Mouse (Mus musculus) splenic B cell, adult 2 months (primary cell): ENCODE data around the gene Ctf2.
A peak's percentile ranks its signal among the peaks of the same experiment; 100 is the strongest.

Experiments
- DNase-seq: peaks from one replicate; pipeline ENCODE4 v3.0.0-alpha.2; 2011; ENCODE audit warnings: low read depth, low spot score
- H3K27me3 ChIP-seq: 2 replicates; pipeline ENCODE4 v1.6.1; 2012; ENCODE audit warnings: mild to moderate bottlenecking, low read length, moderate library complexity, mixed read lengths; ENCODE audit not compliant: control insufficient read depth, poor library complexity, insufficient read depth, severe bottlenecking
- H3K36me3 ChIP-seq: 2 replicates; pipeline ENCODE4 v1.6.1; 2012; ENCODE audit warnings: mild to moderate bottlenecking, low read length, moderate library complexity, mixed read lengths; ENCODE audit not compliant: control insufficient read depth, poor library complexity, insufficient read depth, severe bottlenecking

The Ctf2 gene

GRCm38 (mm10) chr7:127693290-127693689 is 38.7 kb downstream of the Ctf2 start:
- Histone ChIP-seq H3K36me3 (no peaks in the 10 kb centered on the region), H3K27me3 (no peaks in the 10 kb centered on the region)
- no peak for DNase-seq

GRCm38 (mm10) chr7:127691221-127691989 is 40.6 kb downstream of the Ctf2 start:
- Histone ChIP-seq H3K27me3 (no peaks in the 10 kb centered on the region), H3K36me3 (no peaks in the 10 kb centered on the region)
- DNase-seq = no peak

GRCm38 (mm10) chr7:127689626-127690280 is 42.2 kb downstream of the Ctf2 start:
- DNase-seq = no peak
- H3K27me3 ChIP-seq = no peaks in the 10 kb centered on the region
- H3K36me3 ChIP-seq = no peaks in the 10 kb centered on the region

- no peaks in the 10 kb centered on the region for H3K27me3 ChIP-seq
- no peak for DNase-seq
- H3K36me3 ChIP-seq = no peaks in the 10 kb centered on the region
Observed at GRCm38 (mm10) chr7:127688935-127689334, 43.0 kb downstream of the Ctf2 start.

GRCm38 (mm10) chr7:127686740-127687449 is 45.1 kb downstream of the Ctf2 start:
- Histone ChIP-seq H3K27me3 (no peaks in the 10 kb centered on the region), H3K36me3 (no peaks in the 10 kb centered on the region)
- DNase-seq = no peak

- Histone ChIP-seq H3K36me3 (no peaks in the 10 kb centered on the region), H3K27me3 (no peaks in the 10 kb centered on the region)
- DNase-seq = no peak
Observed at GRCm38 (mm10) chr7:127685304-127686018, 46.5 kb downstream of the Ctf2 start.

- Histone ChIP-seq H3K36me3 (no peaks in the 10 kb centered on the region), H3K27me3 (no peaks in the 10 kb centered on the region)
- DNase-seq = no peak
Observed at GRCm38 (mm10) chr7:127681888-127682553, 49.9 kb downstream of the Ctf2 start.

- Histone ChIP-seq H3K27me3 (no peaks in the 10 kb centered on the region), H3K36me3 (no peaks in the 10 kb centered on the region)
- DNase-seq = no peak
Observed at GRCm38 (mm10) chr7:127680541-127680940, 51.4 kb downstream of the Ctf2 start.

- Histone ChIP-seq H3K27me3 (no peaks in the 10 kb centered on the region), H3K36me3 (no peaks in the 10 kb centered on the region)
- no peak for DNase-seq
Observed at GRCm38 (mm10) chr7:127678811-127679210, 53.2 kb downstream of the Ctf2 start.

- DNase-seq = no peak
- Histone ChIP-seq H3K27me3 (no peaks in the 10 kb centered on the region), H3K36me3 (no peaks in the 10 kb centered on the region)
Observed at GRCm38 (mm10) chr7:127677609-127678008, 54.4 kb downstream of the Ctf2 start.

- Histone ChIP-seq H3K27me3 (no peaks in the 10 kb centered on the region), H3K36me3 (no peaks in the 10 kb centered on the region)
- peak; percentile 65 for DNase-seq
Observed at GRCm38 (mm10) chr7:127677077-127677476, 54.9 kb downstream of the Ctf2 start.

- DNase-seq = no peak
- Histone ChIP-seq H3K27me3 (no peaks in the 10 kb centered on the region), H3K36me3 (no peaks in the 10 kb centered on the region)
Observed at GRCm38 (mm10) chr7:127675391-127675811, 56.6 kb downstream of the Ctf2 start.

GRCm38 (mm10) chr7:127674977-127675376 is 57.0 kb downstream of the Ctf2 start:
- Histone ChIP-seq H3K36me3 (no peaks in the 10 kb centered on the region), H3K27me3 (no peaks in the 10 kb centered on the region)
- peak; percentile 90 for DNase-seq

GRCm38 (mm10) chr7:127672776-127673175 is 59.2 kb downstream of the Ctf2 start:
- Histone ChIP-seq H3K36me3 (no peaks in the 10 kb centered on the region), H3K27me3 (no peaks in the 10 kb centered on the region)
- no peak for DNase-seq
